Comparison of ENCODE assay signal across 8 mouse cellular contexts in genomic region chr7:139684553-139684929, GRCm38 (mm10). TPM values are rescaled to one million over a fixed set of nuclear protein-coding genes. Genes with fewer than 3 reads are reported as not detected.
A peak's percentile ranks its signal among the peaks of the same experiment; 100 is the strongest.
DNase-seq lines count a peak whose midpoint lies in the region; ATAC-seq lines count a peak whose summit lies in the region.

No protein-coding gene starts in this region.

- DNase-seq in CD4-positive helper T cell, adult 2 months (ENCODE audit: low read depth, low spot score), result peak; percentile 93
- DNase-seq in brain, embryonic 18.5 days (ENCODE audit: low read depth, low spot score), result peak; percentile 78
- DNase-seq in fat pad, adult 2 months (ENCODE audit: extremely low read depth, low read depth, low spot score), result peak; percentile 26
- peak; percentile 94 for DNase-seq in kidney, postnatal 14 days
- DNase-seq in liver, embryonic 13.5 days, result peak; percentile 76
- DNase-seq in neural tube, embryonic 10.5 days (ENCODE audit: extremely low spot score, low spot score), result peak; percentile 89

- no peak overlapping the region for H3K27ac ChIP-seq in heart, embryonic 14.5 days (replicated peaks in 1 of 2; ENCODE audit: control insufficient read depth in 1 of 2, insufficient read depth in 1 of 2, low read depth in 2 of 2, low read length in 2 of 2)
- H3K27ac ChIP-seq in liver, embryonic 13.5 days, result no peak overlapping the region
- no peak overlapping the region for H3K27ac ChIP-seq in stomach, embryonic 16.5 days (ENCODE audit: low read length)

- 0 out of 2 replicates have a peak, but pooled peaks cover 10% of the 10 kb centered on the region for H3K27me3 ChIP-seq in heart, embryonic 14.5 days (ENCODE audit: control insufficient read depth, insufficient read depth, low read length)
- H3K27me3 ChIP-seq in liver, embryonic 13.5 days, result peaks cover 3% of the 10 kb centered on the region; the same call in 1 of the 2 replicates
- no peaks in the 10 kb centered on the region for H3K27me3 ChIP-seq in stomach, embryonic 16.5 days (ENCODE audit: control insufficient read depth, insufficient read depth, low read length)

- peaks cover 0 to 6% of the 10 kb centered on the region in 2 experiments; a peak in 3 of 4 replicates for H3K4me1 ChIP-seq in heart, embryonic 14.5 days (ENCODE audit: control insufficient read depth in 2 of 2, insufficient read depth in 2 of 2, low read length in 2 of 2)
- H3K4me1 ChIP-seq in liver, embryonic 13.5 days (replicated peaks), result peaks cover 9% of the 10 kb centered on the region
- no peaks in the 10 kb centered on the region for H3K4me1 ChIP-seq in stomach, embryonic 16.5 days (ENCODE audit: control insufficient read depth, insufficient read depth, low read length)

- peak overlapping the region; percentile 50 to 83 for H3K4me3 ChIP-seq in heart, embryonic 14.5 days (ENCODE audit: control insufficient read depth in 1 of 2, insufficient read depth in 1 of 2, low read depth in 1 of 2, low read length in 2 of 2)
- H3K4me3 ChIP-seq in liver, embryonic 13.5 days (replicated peaks), result peak overlapping the region; percentile 54
- H3K4me3 ChIP-seq in stomach, embryonic 16.5 days (replicated peaks; ENCODE audit: low read length), result peak overlapping the region; percentile 64

- H3K36me3 ChIP-seq in heart, embryonic 14.5 days (ENCODE audit: control insufficient read depth, insufficient read depth, low read length), result no peaks in the 10 kb centered on the region
- no peaks in the 10 kb centered on the region for H3K36me3 ChIP-seq in liver, embryonic 13.5 days
- no peaks in the 10 kb centered on the region for H3K36me3 ChIP-seq in stomach, embryonic 16.5 days (ENCODE audit: control insufficient read depth, insufficient read depth, low read length)

- peak overlapping the region; percentile 66 for H3K9ac ChIP-seq in heart, embryonic 14.5 days (ENCODE audit: low read length)
- peak overlapping the region; percentile 8; the same call in 1 of the 2 replicates for H3K9ac ChIP-seq in liver, embryonic 13.5 days
- peak overlapping the region; percentile 71 for H3K9ac ChIP-seq in stomach, embryonic 16.5 days (ENCODE audit: low read length)

- peak overlapping the region; percentile 91 for H3K4me2 ChIP-seq in heart, embryonic 14.5 days (ENCODE audit: low read length)
- H3K4me2 ChIP-seq in liver, embryonic 13.5 days, result peak overlapping the region; percentile 72
- H3K4me2 ChIP-seq in stomach, embryonic 16.5 days (ENCODE audit: low read depth, low read length), result peak overlapping the region; percentile 74

- H3K9me3 ChIP-seq in heart, embryonic 14.5 days (ENCODE audit: control insufficient read depth, low read length), result no peaks in the 10 kb centered on the region
- H3K9me3 ChIP-seq in liver, embryonic 13.5 days (replicated peaks), result no peaks in the 10 kb centered on the region
- H3K9me3 ChIP-seq in stomach, embryonic 16.5 days (replicated peaks; ENCODE audit: control insufficient read depth, low read length), result no peaks in the 10 kb centered on the region

- under 1% methylated on average over 14 of the region's 14 CpGs for WGBS in heart, embryonic 14.5 days
- under 1% methylated on average over 14 of the region's 14 CpGs for WGBS in liver, embryonic 13.5 days (ENCODE audit: insufficient replicate concordance)
- WGBS in stomach, embryonic 16.5 days, result 1% methylated on average over 14 of the region's 14 CpGs

- peak; percentile 80 for ATAC-seq in heart, embryonic 14.5 days (ENCODE audit: insufficient number of reproducible peaks, insufficient read depth, low FRiP score, low read depth)
- peak; percentile 76 for ATAC-seq in liver, embryonic 13.5 days (ENCODE audit: low read depth)
- peak; percentile 83; the same call in 1 of the 2 replicates for ATAC-seq in stomach, embryonic 16.5 days (ENCODE audit: insufficient read depth, low FRiP score)

RNA-seq across cellular contexts. Expression of gene Cfap46, which starts 0.9 kb away (rescaled TPM):
- not detected in 2 replicates for polyA plus RNA-seq in heart, embryonic 14.5 days (2014; fragmentation: Nextera tagmentation; extraction: Ambion mirVana)
- not detected in 2 replicates for polyA plus RNA-seq in liver, embryonic 13.5 days (2015; fragmentation: Nextera tagmentation; extraction: Ambion mirVana)
- 0.14 TPM in 1 of 2 replicates, not detected in the other for polyA plus RNA-seq in stomach, embryonic 16.5 days (2015; fragmentation: Nextera tagmentation; extraction: Ambion mirVana)

Comparison
In these comparisons a context has a peak if more than half of its experiments do, and no peak if none do; other contexts are left out.
1. DNase-seq: peak in every context shown above with its lines; median percentile 94 in kidney, postnatal 14 days; 93 in CD4-positive helper T cell, adult 2 months; 89 in neural tube, embryonic 10.5 days; 78 in brain, embryonic 18.5 days; 76 in liver, embryonic 13.5 days; 26 in fat pad, adult 2 months.
2. H3K9ac ChIP-seq: peak in every context shown above with its lines; median percentile 71 in stomach, embryonic 16.5 days; 66 in heart, embryonic 14.5 days; 8 in liver, embryonic 13.5 days.